Mouse (Mus musculus): ENCODE results near the gene Tcp10c. TPM values are rescaled to one million over a fixed set of nuclear protein-coding genes. Genes with fewer than 3 reads are reported as not detected.
"Not testable (repeated sequence)": the region's sequence is repeated elsewhere in the genome, so short reads cannot be mapped to it uniquely, and the experiment has no call there.

Tcp10c gene
- polyA plus RNA-seq, 1 experiment from 2014 or later, result not detected

GRCm38 (mm10) chr17:13336979-13337749, 17.2 kb upstream of the Tcp10c start:
- H3K9ac ChIP-seq (ENCODE audit: low read depth, low read length); H3K4me2 ChIP-seq (ENCODE audit: low read length); H3K27me3 ChIP-seq (ENCODE audit: insufficient read depth, low read length); H3K27ac ChIP-seq; H3K4me3 ChIP-seq (replicated peaks; ENCODE audit: low read depth, low read length); H3K36me3 ChIP-seq (ENCODE audit: insufficient read depth, low read length); H3K4me1 ChIP-seq (replicated peaks; ENCODE audit: insufficient read depth, low read length); H3K9me3 ChIP-seq (replicated peaks; ENCODE audit: low read length): not testable (repeated sequence)
- peak; percentile 65 for TF ChIP-seq CTCF (IDR thresholded peaks at IDR 0.05; ENCODE audit: low read depth)
- 65% methylated on average over 9 of the region's 9 CpGs for WGBS
- ATAC-seq (replicated peaks; ENCODE audit: low FRiP score, low read depth) (peak; percentile 58), DNase-seq (ENCODE audit: low spot score) (peak; percentile 47)

- not testable (repeated sequence) for H3K36me3 ChIP-seq (ENCODE audit: insufficient read depth, low read length); H3K27ac ChIP-seq; H3K27me3 ChIP-seq (ENCODE audit: insufficient read depth, low read length); H3K4me3 ChIP-seq (replicated peaks; ENCODE audit: low read depth, low read length); H3K4me2 ChIP-seq (ENCODE audit: low read length); H3K9ac ChIP-seq (ENCODE audit: low read depth, low read length); DNase-seq (ENCODE audit: low spot score); H3K9me3 ChIP-seq (replicated peaks; ENCODE audit: low read length); H3K4me1 ChIP-seq (replicated peaks; ENCODE audit: insufficient read depth, low read length)
- peak; percentile 12; the same call in 1 of the 2 replicates for ATAC-seq (replicated peaks; ENCODE audit: low FRiP score, low read depth)
- WGBS, result 72% methylated on average over 1 of the region's 1 CpGs
Measured at GRCm38 (mm10) chr17:13337931-13338330, 16.4 kb upstream of the Tcp10c start.

GRCm38 (mm10) chr17:13340071-13340470, 14.3 kb upstream of the Tcp10c start:
- H3K36me3 ChIP-seq (ENCODE audit: insufficient read depth, low read length); H3K4me1 ChIP-seq (replicated peaks; ENCODE audit: insufficient read depth, low read length); H3K27me3 ChIP-seq (ENCODE audit: insufficient read depth, low read length); H3K9me3 ChIP-seq (replicated peaks; ENCODE audit: low read length); H3K4me3 ChIP-seq (replicated peaks; ENCODE audit: low read depth, low read length); H3K9ac ChIP-seq (ENCODE audit: low read depth, low read length); DNase-seq (ENCODE audit: low spot score); H3K4me2 ChIP-seq (ENCODE audit: low read length); H3K27ac ChIP-seq; ATAC-seq (replicated peaks; ENCODE audit: low FRiP score, low read depth): not testable (repeated sequence)
- WGBS, result 84% methylated on average over 1 of the region's 1 CpGs

- no CpG with 5 or more reads among the region's 4 CpGs for WGBS
- not testable (repeated sequence) for H3K4me3 ChIP-seq (replicated peaks; ENCODE audit: low read depth, low read length); ATAC-seq (replicated peaks; ENCODE audit: low FRiP score, low read depth); H3K4me1 ChIP-seq (replicated peaks; ENCODE audit: insufficient read depth, low read length); H3K36me3 ChIP-seq (ENCODE audit: insufficient read depth, low read length); H3K9me3 ChIP-seq (replicated peaks; ENCODE audit: low read length); H3K9ac ChIP-seq (ENCODE audit: low read depth, low read length); H3K4me2 ChIP-seq (ENCODE audit: low read length); DNase-seq (ENCODE audit: low spot score); H3K27ac ChIP-seq; H3K27me3 ChIP-seq (ENCODE audit: insufficient read depth, low read length)
Measured at GRCm38 (mm10) chr17:13345923-13346322, 8.4 kb upstream of the Tcp10c start.

- H3K4me1 ChIP-seq (replicated peaks; ENCODE audit: insufficient read depth, low read length); H3K4me2 ChIP-seq (ENCODE audit: low read length); H3K4me3 ChIP-seq (replicated peaks; ENCODE audit: low read depth, low read length); H3K36me3 ChIP-seq (ENCODE audit: insufficient read depth, low read length); H3K27ac ChIP-seq; ATAC-seq (replicated peaks; ENCODE audit: low FRiP score, low read depth); DNase-seq (ENCODE audit: low spot score); H3K27me3 ChIP-seq (ENCODE audit: insufficient read depth, low read length); H3K9ac ChIP-seq (ENCODE audit: low read depth, low read length); H3K9me3 ChIP-seq (replicated peaks; ENCODE audit: low read length): not testable (repeated sequence)
- 80% methylated on average over 4 of the region's 5 CpGs for WGBS
Measured at GRCm38 (mm10) chr17:13349563-13349962, 4.8 kb upstream of the Tcp10c start.

GRCm38 (mm10) chr17:13353249-13353648, 1.1 kb upstream of the Tcp10c start:
- 85% methylated on average over 8 of the region's 8 CpGs for WGBS
- H3K27me3 ChIP-seq (ENCODE audit: insufficient read depth, low read length); H3K9me3 ChIP-seq (replicated peaks; ENCODE audit: low read length); H3K4me2 ChIP-seq (ENCODE audit: low read length); H3K4me1 ChIP-seq (replicated peaks; ENCODE audit: insufficient read depth, low read length); DNase-seq (ENCODE audit: low spot score); H3K4me3 ChIP-seq (replicated peaks; ENCODE audit: low read depth, low read length); H3K27ac ChIP-seq; ATAC-seq (replicated peaks; ENCODE audit: low FRiP score, low read depth); H3K36me3 ChIP-seq (ENCODE audit: insufficient read depth, low read length); H3K9ac ChIP-seq (ENCODE audit: low read depth, low read length): not testable (repeated sequence)

- not testable (repeated sequence) for H3K4me3 ChIP-seq (replicated peaks; ENCODE audit: low read depth, low read length); DNase-seq (ENCODE audit: low spot score); H3K9ac ChIP-seq (ENCODE audit: low read depth, low read length); H3K9me3 ChIP-seq (replicated peaks; ENCODE audit: low read length); H3K27ac ChIP-seq; ATAC-seq (replicated peaks; ENCODE audit: low FRiP score, low read depth); H3K36me3 ChIP-seq (ENCODE audit: insufficient read depth, low read length); H3K4me2 ChIP-seq (ENCODE audit: low read length); H3K27me3 ChIP-seq (ENCODE audit: insufficient read depth, low read length); H3K4me1 ChIP-seq (replicated peaks; ENCODE audit: insufficient read depth, low read length)
- WGBS, result 79% methylated on average over 2 of the region's 2 CpGs
Measured at GRCm38 (mm10) chr17:13362489-13362888, 8.1 kb downstream of the Tcp10c start.

- H3K9me3 ChIP-seq (replicated peaks; ENCODE audit: low read length); H3K9ac ChIP-seq (ENCODE audit: low read depth, low read length); H3K27ac ChIP-seq; ATAC-seq (replicated peaks; ENCODE audit: low FRiP score, low read depth); H3K4me1 ChIP-seq (replicated peaks; ENCODE audit: insufficient read depth, low read length); H3K36me3 ChIP-seq (ENCODE audit: insufficient read depth, low read length); H3K4me2 ChIP-seq (ENCODE audit: low read length); H3K4me3 ChIP-seq (replicated peaks; ENCODE audit: low read depth, low read length); DNase-seq (ENCODE audit: low spot score); H3K27me3 ChIP-seq (ENCODE audit: insufficient read depth, low read length): not testable (repeated sequence)
- WGBS, result 93% methylated on average over 3 of the region's 5 CpGs
Measured at GRCm38 (mm10) chr17:13363773-13364172, 9.4 kb downstream of the Tcp10c start.

GRCm38 (mm10) chr17:13364196-13364595, 9.8 kb downstream of the Tcp10c start:
- WGBS, result 87% methylated on average over 9 of the region's 9 CpGs
- not testable (repeated sequence) for H3K9ac ChIP-seq (ENCODE audit: low read depth, low read length); H3K4me2 ChIP-seq (ENCODE audit: low read length); H3K4me1 ChIP-seq (replicated peaks; ENCODE audit: insufficient read depth, low read length); ATAC-seq (replicated peaks; ENCODE audit: low FRiP score, low read depth); H3K4me3 ChIP-seq (replicated peaks; ENCODE audit: low read depth, low read length); H3K9me3 ChIP-seq (replicated peaks; ENCODE audit: low read length); H3K36me3 ChIP-seq (ENCODE audit: insufficient read depth, low read length); DNase-seq (ENCODE audit: low spot score); H3K27me3 ChIP-seq (ENCODE audit: insufficient read depth, low read length); H3K27ac ChIP-seq
